Mouse (Mus musculus) heart, postnatal 0 days (tissue): ENCODE data around the gene Cant1. TPM values are rescaled to one million over a fixed set of nuclear protein-coding genes. Genes with fewer than 3 reads are reported as not detected.

ENCODE experiments used
- ATAC-seq: fragments of 200-750 bp; cut with Nextera tagmentation; 2 replicates; pipeline ENCODE4 v1.8.0; 2017; ENCODE audit warnings: low read depth, moderate number of reproducible peaks, moderate library complexity; ENCODE audit not compliant: insufficient read depth
- DNase-seq: peaks from one replicate; pipeline ENCODE4 v3.0.0-alpha.2; 2016; ENCODE audit warnings: low spot score
- H3K27ac ChIP-seq: fragments of 300-500 bp; sonication (generic); 2 replicates; pipeline ENCODE4 v1.5.1; 2014; ENCODE audit warnings: low read depth, mild to moderate bottlenecking
- H3K27me3 ChIP-seq: fragments of 300-500 bp; sonication (generic); 2 replicates; pipeline ENCODE4 v1.6.1; 2014; ENCODE audit warnings: low read length, mixed read lengths; ENCODE audit not compliant: control insufficient read depth, insufficient read depth
- H3K36me3 ChIP-seq: fragments of 300-500 bp; sonication (generic); replicated peaks from 2 replicates; pipeline ENCODE4 v1.6.1; 2014; ENCODE audit warnings: low read length, mixed read lengths; ENCODE audit not compliant: control insufficient read depth, insufficient read depth
- H3K4me1 ChIP-seq: fragments of 300-500 bp; sonication (generic); 2 replicates; pipeline ENCODE4 v1.6.1; 2014; ENCODE audit warnings: antibody characterized with exemption; ENCODE audit not compliant: control insufficient read depth, insufficient read depth
- H3K4me2 ChIP-seq: fragments of 300-500 bp; sonication (generic); 2 replicates; pipeline ENCODE4 v1.6.1; 2014; ENCODE audit warnings: low read depth, mild to moderate bottlenecking, low read length, moderate library complexity
- H3K4me3 ChIP-seq: fragments of 300-500 bp; sonication (generic); 2 replicates; pipeline ENCODE4 v1.5.1; 2014; ENCODE audit warnings: low read depth, low read length
- H3K9ac ChIP-seq: fragments of 300-500 bp; sonication (generic); replicated peaks from 2 replicates; pipeline ENCODE4 v1.6.1; 2014; ENCODE audit warnings: low read depth, low read length, mixed read lengths
- H3K9me3 ChIP-seq: fragments of 300-500 bp; sonication (generic); replicated peaks from 2 replicates; pipeline ENCODE4 v1.6.1; 2016; ENCODE audit warnings: low read length; ENCODE audit not compliant: control insufficient read depth
- CTCF ChIP-seq: IDR thresholded peaks from 2 replicates; pipeline ENCODE4 v1.5.1; 2016; ENCODE audit warnings: antibody characterized with exemption, control low read depth, low read depth
- EP300 ChIP-seq: IDR thresholded peaks from 2 replicates; pipeline ENCODE4 v1.6.1; 2016; ENCODE audit warnings: antibody characterized with exemption, low read depth
- WGBS: fragments of 180-500 bp; shearing (Covaris S2); extraction: QIAGEN DNeasy Blood & Tissue Kit; methylation state at CpG from one replicate; pipeline ENCODE4 v1.1.7; 2014; 5-methylcytosine and 5-hydroxymethylcytosine counted together
- polyA plus RNA-seq: library from polyadenylated mRNA; unstranded; fragments of >200 nt; fragmentation: Nextera tagmentation; extraction: Ambion mirVana; gene quantifications from 2 replicates; pipeline ENCODE4 v1.2.1, GENCODE M21; 2015
- total RNA-seq: library from RNA; depleted of rRNA; stranded (reverse); fragments of >200 nt; gene quantifications from 2 replicates; pipeline ENCODE4 v1.2.3, GENCODE M21; 2014; ENCODE audit warnings: low replicate concordance

Cant1 gene
- total and polyA plus RNA-seq, 2 experiments from 2014 or later: 10.4 to 35.5 TPM

GRCm38 (mm10) chr11:118428944-118429709 is 10.2 kb upstream of the Cant1 start:
- Histone ChIP-seq H3K27ac (peak overlapping the region; percentile 77), H3K36me3 (no peaks in the 10 kb centered on the region), H3K4me3 (peak overlapping the region; percentile 38), H3K4me1 (peaks cover 29% of the 10 kb centered on the region), H3K4me2 (peak overlapping the region; percentile 49), H3K9me3 (no peaks in the 10 kb centered on the region), H3K9ac (peak overlapping the region; percentile 44; the same call in 1 of the 2 replicates), H3K27me3 (0 out of 2 replicates have a peak, but pooled peaks cover 12% of the 10 kb centered on the region)
- ATAC-seq (no peak), DNase-seq (no peak)
- WGBS: 46% methylated on average over 8 of the region's 8 CpGs
- TF ChIP-seq EP300 (no peak), CTCF (no peak)

DNA sequence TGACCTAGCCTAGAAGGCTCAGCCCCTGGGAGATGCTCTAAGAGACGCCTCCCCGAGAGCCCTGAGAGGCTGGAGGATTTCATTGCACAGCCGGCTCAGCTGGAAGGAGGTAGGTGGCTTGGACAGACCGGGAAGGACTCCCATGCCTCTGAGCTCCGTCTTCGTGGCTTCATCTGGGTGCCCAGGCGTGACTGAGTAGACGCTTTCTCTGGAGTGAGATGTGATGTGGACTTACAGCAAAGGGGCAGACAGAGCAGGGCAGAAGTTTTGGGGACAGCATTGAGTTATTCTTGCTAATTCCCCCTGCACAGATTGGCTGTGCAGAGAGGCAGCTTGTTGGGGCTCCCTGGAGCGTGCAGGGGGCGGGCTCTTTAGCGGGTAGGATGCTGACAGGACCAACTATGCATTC is 9.6 kb upstream of the Cant1 start:
- no peak for TF ChIP-seq EP300
- no peak for TF ChIP-seq CTCF
- Histone ChIP-seq H3K4me2 (peak overlapping the region; percentile 49), H3K9ac (peak overlapping the region; percentile 44), H3K27ac (peak overlapping the region; percentile 77), H3K4me3 (peak overlapping the region; percentile 38), H3K36me3 (no peaks in the 10 kb centered on the region), H3K4me1 (peaks cover 36% of the 10 kb centered on the region), H3K27me3 (0 out of 2 replicates have a peak, but pooled peaks cover 12% of the 10 kb centered on the region), H3K9me3 (no peaks in the 10 kb centered on the region)
- 8% methylated on average over 11 of the region's 11 CpGs for WGBS
- ATAC-seq: no peak
- DNase-seq: no peak

DNA sequence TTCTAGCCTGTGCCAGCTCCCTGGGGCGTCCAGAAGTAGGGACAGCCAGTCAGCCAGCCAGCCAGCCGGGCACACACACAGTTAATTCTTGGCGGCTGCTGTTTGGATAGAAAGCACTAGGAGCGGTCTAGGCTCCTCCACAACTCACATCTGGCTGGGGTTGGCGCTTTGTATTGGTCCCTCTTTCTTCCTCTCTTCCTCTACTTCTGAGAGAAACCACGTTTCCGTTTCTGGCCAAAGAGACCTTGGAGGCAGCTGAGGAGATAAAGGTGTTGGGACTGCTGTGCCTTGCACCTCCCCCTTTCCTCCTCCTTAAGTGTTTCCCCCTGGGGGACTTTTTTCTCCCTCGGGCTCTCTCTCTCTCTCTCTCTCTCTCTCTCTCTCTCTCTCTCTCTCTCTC is 9.1 kb upstream of the Cant1 start, which contains the start of gene C1qtnf1:
TSS of gene C1qtnf1 (plus strand) at position 218 of the 400 bp plus-strand sequence.
- 0 out of 2 replicates have a peak, but pooled peaks cover 12% of the 10 kb centered on the region for H3K27me3 ChIP-seq
- peaks cover 37% of the 10 kb centered on the region for H3K4me1 ChIP-seq
- H3K4me3 ChIP-seq: peak within 1 kb of the TSS; percentile 38
- H3K9me3 ChIP-seq: no peaks in the 10 kb centered on the region
- under 1% methylated on average over 8 of the region's 8 CpGs for WGBS
- H3K36me3 ChIP-seq: no peaks in the 10 kb centered on the region
- peak within 1 kb of the TSS; percentile 44 for H3K9ac ChIP-seq
- TF ChIP-seq CTCF (no peak), EP300 (no peak)
- peak within 1 kb of the TSS; percentile 77 for H3K27ac ChIP-seq
- H3K4me2 ChIP-seq: peak within 1 kb of the TSS; percentile 49
- no peak for ATAC-seq
- DNase-seq: no peak

DNA sequence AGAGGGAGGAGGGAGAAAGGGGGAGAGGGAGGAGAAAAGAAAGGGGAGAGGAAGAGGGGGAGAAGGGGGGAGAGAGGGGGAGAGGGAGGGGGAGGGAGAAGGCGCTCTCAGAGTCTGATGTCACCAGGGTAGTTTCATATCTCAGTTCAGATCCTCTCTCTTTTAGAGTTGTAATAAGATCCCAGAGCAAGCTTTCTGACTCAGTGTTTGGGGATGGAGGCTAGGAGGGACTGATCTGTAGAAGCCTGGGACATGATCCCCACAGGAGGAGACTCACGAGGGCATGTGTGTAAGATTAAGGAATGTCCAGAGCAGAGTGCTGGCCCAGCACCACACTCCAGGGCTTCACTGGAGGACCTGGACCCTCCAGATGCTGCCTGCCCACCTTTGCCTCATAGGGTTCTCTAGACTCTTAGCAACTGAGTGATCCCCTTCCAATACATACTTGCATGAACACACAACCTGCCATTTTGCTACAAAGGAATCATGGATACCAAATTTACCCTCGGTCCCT is 8.4 kb upstream of the Cant1 start:
- no peaks in the 10 kb centered on the region for H3K36me3 ChIP-seq
- no peak for TF ChIP-seq EP300
- no peak for TF ChIP-seq CTCF
- WGBS: 29% methylated on average over 3 of the region's 3 CpGs
- H3K9me3 ChIP-seq: no peaks in the 10 kb centered on the region
- H3K4me2 ChIP-seq: peak overlapping the region; percentile 49
- ATAC-seq: no peak
- H3K27me3 ChIP-seq: 0 out of 2 replicates have a peak, but pooled peaks cover 12% of the 10 kb centered on the region
- peak overlapping the region; percentile 38; the same call in 1 of the 2 replicates for H3K4me3 ChIP-seq
- H3K9ac ChIP-seq: no peak overlapping the region
- H3K27ac ChIP-seq: peak overlapping the region; percentile 77; the same call in 1 of the 2 replicates
- no peak for DNase-seq
- H3K4me1 ChIP-seq: peaks cover 37% of the 10 kb centered on the region

DNA sequence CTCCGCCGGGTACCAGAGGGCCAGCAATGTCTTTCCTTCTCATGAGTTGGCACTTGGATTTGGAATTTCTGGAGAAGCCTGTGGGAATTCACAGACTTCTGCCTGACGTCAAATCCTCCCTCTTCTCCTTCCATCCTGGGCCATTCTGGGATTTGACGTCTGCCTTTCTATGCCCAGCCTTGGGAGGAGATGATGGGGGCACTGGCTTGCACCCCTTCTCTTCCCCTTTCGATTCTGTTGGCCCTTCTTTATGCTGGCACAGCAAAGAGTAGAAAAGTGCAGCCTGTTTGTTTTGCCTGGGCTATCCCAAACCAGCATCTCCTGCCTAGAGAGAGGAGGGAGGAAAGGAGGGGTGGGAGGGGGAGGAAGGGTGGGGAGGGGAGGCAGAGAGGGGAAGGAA is 7.9 kb upstream of the Cant1 start:
- H3K27me3 ChIP-seq: 0 out of 2 replicates have a peak, but pooled peaks cover 12% of the 10 kb centered on the region
- H3K4me2 ChIP-seq: no peak overlapping the region
- H3K9me3 ChIP-seq: no peaks in the 10 kb centered on the region
- H3K9ac ChIP-seq: no peak overlapping the region
- H3K4me1 ChIP-seq: peaks cover 37% of the 10 kb centered on the region
- DNase-seq: no peak
- H3K36me3 ChIP-seq: no peaks in the 10 kb centered on the region
- no peak for TF ChIP-seq EP300
- no peak for TF ChIP-seq CTCF
- H3K4me3 ChIP-seq: no peak overlapping the region
- H3K27ac ChIP-seq: no peak overlapping the region
- no peak for ATAC-seq
- 57% methylated on average over 5 of the region's 5 CpGs for WGBS
